Mouse (Mus musculus): ENCODE measurements around the gene Ndufs5. TPM values are rescaled to one million over a fixed set of nuclear protein-coding genes. Genes with fewer than 3 reads are reported as not detected.

Gene Ndufs5
- polyA plus RNA-seq, 1 experiment from 2014 or later: 257 TPM

- no peak for DNase-seq
- Histone ChIP-seq H3K27me3 (ENCODE audit: insufficient read depth, low read length) (peaks cover 23% of the 10 kb centered on the region), H3K4me2 (ENCODE audit: low read depth, low read length) (peak overlapping the region; percentile 91)
Observed at GRCm38 (mm10) chr4:123685506-123686242, 32.3 kb downstream of the Ndufs5 start.

DNA sequence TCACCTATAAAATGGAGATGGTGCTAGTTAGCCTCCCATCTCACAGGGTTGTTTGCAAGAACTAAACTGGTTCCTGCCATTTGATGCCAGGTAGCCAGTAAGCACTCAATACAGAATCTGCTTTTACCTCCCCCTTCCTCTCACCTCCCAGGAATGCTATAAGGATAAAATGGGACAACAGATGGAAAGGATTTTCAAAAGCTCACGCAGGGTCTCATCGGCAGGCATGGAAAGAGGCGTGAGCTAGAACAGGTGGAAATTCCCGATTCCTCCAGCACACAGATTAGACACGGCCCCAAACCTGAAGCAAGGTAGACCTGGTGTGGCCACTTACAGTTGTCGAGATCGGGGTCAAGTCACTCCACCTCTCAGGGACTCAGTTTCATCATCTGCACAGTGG lies 33.0 kb downstream of the Ndufs5 start:
- H3K9ac ChIP-seq (replicated peaks): no peak overlapping the region
- H3K9me3 ChIP-seq (ENCODE audit: low read length): no peaks in the 10 kb centered on the region
- TF ChIP-seq EP300 (IDR thresholded peaks at IDR 0.05; ENCODE audit: low read depth): no peak
- TF ChIP-seq CTCF (IDR thresholded peaks at IDR 0.05; ENCODE audit: low read depth): no peak
- H3K36me3 ChIP-seq (replicated peaks; ENCODE audit: insufficient read depth, low read length): no peaks in the 10 kb centered on the region
- no peak for DNase-seq
- H3K27me3 ChIP-seq (ENCODE audit: insufficient read depth, low read length): peaks cover 23% of the 10 kb centered on the region
- no peak overlapping the region for H3K4me2 ChIP-seq (ENCODE audit: low read depth, low read length)
- no peak overlapping the region for H3K27ac ChIP-seq (ENCODE audit: low read depth)
- no peak for ATAC-seq
- H3K4me3 ChIP-seq (ENCODE audit: low read depth, low read length): no peak overlapping the region
- H3K4me1 ChIP-seq (ENCODE audit: insufficient read depth): 0 out of 2 replicates have a peak, but pooled peaks cover 3% of the 10 kb centered on the region
- WGBS (ENCODE audit: insufficient replicate concordance): 75% methylated on average over 7 of the region's 7 CpGs

More at GRCm38 (mm10) chr4:123685506-123686242, 32.3 kb downstream of the Ndufs5 start:
- 67% methylated on average over 8 of the region's 8 CpGs for WGBS (ENCODE audit: insufficient replicate concordance)
- no peaks in the 10 kb centered on the region for H3K9me3 ChIP-seq (ENCODE audit: low read length)
- no peak for TF ChIP-seq EP300 (IDR thresholded peaks at IDR 0.05; ENCODE audit: low read depth)
- TF ChIP-seq CTCF (IDR thresholded peaks at IDR 0.05; ENCODE audit: low read depth): no peak
- no peak overlapping the region for H3K9ac ChIP-seq (replicated peaks)
- H3K4me1 ChIP-seq (ENCODE audit: insufficient read depth): 0 out of 2 replicates have a peak, but pooled peaks cover 3% of the 10 kb centered on the region
- no peak overlapping the region for H3K27ac ChIP-seq (ENCODE audit: low read depth)
- H3K36me3 ChIP-seq (replicated peaks; ENCODE audit: insufficient read depth, low read length): no peaks in the 10 kb centered on the region
- no peak for ATAC-seq
- 0 out of 2 replicates have a peak overlapping the region, but pooled peaks have one; percentile 64 for H3K4me3 ChIP-seq (ENCODE audit: low read depth, low read length)

DNA sequence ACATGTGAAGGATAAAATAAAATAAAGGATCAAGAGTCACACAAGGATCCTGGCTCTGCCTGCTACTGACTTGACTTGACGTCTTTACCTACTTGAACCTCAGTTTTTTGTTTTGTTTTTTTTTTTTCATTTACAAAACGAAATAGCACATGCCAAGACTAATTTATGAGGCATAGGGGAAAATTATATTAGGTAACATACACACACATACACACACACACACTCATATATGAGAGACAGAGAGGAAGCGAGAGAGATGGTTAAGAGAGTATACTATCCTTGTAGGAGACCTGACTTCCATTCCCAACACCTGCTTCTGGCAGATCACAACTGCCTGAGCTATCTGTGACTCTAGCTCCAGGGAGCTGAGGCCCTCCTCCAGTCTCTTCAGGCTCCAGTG lies 33.7 kb downstream of the Ndufs5 start, which contains the start of gene Macf1:
Macf1 (minus strand) TSS at position 101 of the 400 bp plus-strand sequence.
- Histone ChIP-seq H3K36me3 (replicated peaks; ENCODE audit: insufficient read depth, low read length) (no peaks in the 10 kb centered on the region), H3K4me3 (ENCODE audit: low read depth, low read length) (no peak within 1 kb of the TSS), H3K27ac (ENCODE audit: low read depth) (no peak within 1 kb of the TSS), H3K4me1 (ENCODE audit: insufficient read depth) (0 out of 2 replicates have a peak, but pooled peaks cover 3% of the 10 kb centered on the region), H3K9ac (replicated peaks) (no peak within 1 kb of the TSS), H3K4me2 (ENCODE audit: low read depth, low read length) (no peak within 1 kb of the TSS), H3K27me3 (ENCODE audit: insufficient read depth, low read length) (peaks cover 23% of the 10 kb centered on the region), H3K9me3 (ENCODE audit: low read length) (no peaks in the 10 kb centered on the region)
- TF ChIP-seq CTCF (IDR thresholded peaks at IDR 0.05; ENCODE audit: low read depth) (no peak), EP300 (IDR thresholded peaks at IDR 0.05; ENCODE audit: low read depth) (no peak)
- ATAC-seq (no peak), DNase-seq (no peak)
- 74% methylated on average over 3 of the region's 3 CpGs for WGBS (ENCODE audit: insufficient replicate concordance)

GRCm38 (mm10) chr4:123682291-123682690 lies 35.7 kb downstream of the Ndufs5 start:
- no peaks in the 10 kb centered on the region for H3K36me3 ChIP-seq (replicated peaks; ENCODE audit: insufficient read depth, low read length)
- peaks cover 19% of the 10 kb centered on the region for H3K27me3 ChIP-seq (ENCODE audit: insufficient read depth, low read length)
- ATAC-seq: no peak
- no peak overlapping the region for H3K27ac ChIP-seq (ENCODE audit: low read depth)
- TF ChIP-seq EP300 (IDR thresholded peaks at IDR 0.05; ENCODE audit: low read depth) (no peak), CTCF (IDR thresholded peaks at IDR 0.05; ENCODE audit: low read depth) (no peak)
- no peak overlapping the region for H3K4me3 ChIP-seq (ENCODE audit: low read depth, low read length)
- no peak overlapping the region for H3K4me2 ChIP-seq (ENCODE audit: low read depth, low read length)
- WGBS (ENCODE audit: insufficient replicate concordance): 75% methylated on average over 8 of the region's 8 CpGs
- no peaks in the 10 kb centered on the region for H3K9me3 ChIP-seq (ENCODE audit: low read length)
- no peak overlapping the region for H3K9ac ChIP-seq (replicated peaks)
- H3K4me1 ChIP-seq (ENCODE audit: insufficient read depth): 0 out of 2 replicates have a peak, but pooled peaks cover 3% of the 10 kb centered on the region
- no peak for DNase-seq

GRCm38 (mm10) chr4:123680962-123681361 lies 37.0 kb downstream of the Ndufs5 start:
- H3K27ac ChIP-seq (ENCODE audit: low read depth): no peak overlapping the region
- peaks cover 8% of the 10 kb centered on the region for H3K27me3 ChIP-seq (ENCODE audit: insufficient read depth, low read length)
- TF ChIP-seq EP300 (IDR thresholded peaks at IDR 0.05; ENCODE audit: low read depth) (no peak), CTCF (IDR thresholded peaks at IDR 0.05; ENCODE audit: low read depth) (no peak)
- no peaks in the 10 kb centered on the region for H3K9me3 ChIP-seq (ENCODE audit: low read length)
- 22% methylated on average over 7 of the region's 7 CpGs for WGBS (ENCODE audit: insufficient replicate concordance)
- ATAC-seq (no peak), DNase-seq (no peak)
- H3K4me1 ChIP-seq (ENCODE audit: insufficient read depth): no peaks in the 10 kb centered on the region
- no peaks in the 10 kb centered on the region for H3K36me3 ChIP-seq (replicated peaks; ENCODE audit: insufficient read depth, low read length)
- H3K4me2 ChIP-seq (ENCODE audit: low read depth, low read length): no peak overlapping the region
- no peak overlapping the region for H3K4me3 ChIP-seq (ENCODE audit: low read depth, low read length)
- no peak overlapping the region for H3K9ac ChIP-seq (replicated peaks)

- H3K4me1 ChIP-seq (ENCODE audit: insufficient read depth): no peaks in the 10 kb centered on the region
- no peak overlapping the region for H3K4me2 ChIP-seq (ENCODE audit: low read depth, low read length)
- no peaks in the 10 kb centered on the region for H3K9me3 ChIP-seq (ENCODE audit: low read length)
- ATAC-seq (no peak), DNase-seq (no peak)
- no peak overlapping the region for H3K27ac ChIP-seq (ENCODE audit: low read depth)
- H3K36me3 ChIP-seq (replicated peaks; ENCODE audit: insufficient read depth, low read length): no peaks in the 10 kb centered on the region
- no peak overlapping the region for H3K9ac ChIP-seq (replicated peaks)
- no peaks in the 10 kb centered on the region for H3K27me3 ChIP-seq (ENCODE audit: insufficient read depth, low read length)
- no peak overlapping the region for H3K4me3 ChIP-seq (ENCODE audit: low read depth, low read length)
- TF ChIP-seq CTCF (IDR thresholded peaks at IDR 0.05; ENCODE audit: low read depth) (no peak), EP300 (IDR thresholded peaks at IDR 0.05; ENCODE audit: low read depth) (no peak)
- WGBS (ENCODE audit: insufficient replicate concordance): 72% methylated on average over 10 of the region's 10 CpGs
Observed at GRCm38 (mm10) chr4:123677060-123677804, 40.8 kb downstream of the Ndufs5 start.

All from liver, postnatal 0 days (tissue).